Mouse (Mus musculus): ENCODE results near the gene Vars2. TPM values are rescaled to one million over a fixed set of nuclear protein-coding genes. Genes with fewer than 3 reads are reported as not detected.

Vars2 gene
- polyA plus RNA-seq, 1 experiment, result 13.7 TPM

GRCm38 (mm10) chr17:35653086-35653485 is 14.3 kb downstream of the Vars2 start:
- no peak overlapping the region for H3ac ChIP-seq (ENCODE audit: control insufficient read depth, insufficient read length)
- TF ChIP-seq REST (IDR thresholded peaks at IDR 0.05; ENCODE audit: insufficient read depth, insufficient read length), result no peak
- TF ChIP-seq SRF (IDR thresholded peaks at IDR 0.05; ENCODE audit: control insufficient read depth, insufficient read length, low read depth), result no peak
- no peak for TF ChIP-seq TCF3 (IDR thresholded peaks at IDR 0.05; ENCODE audit: insufficient read length, low read depth)
- TF ChIP-seq MAX (IDR thresholded peaks at IDR 0.05; ENCODE audit: low read depth), result no peak
- no peak for TF ChIP-seq POLR2AphosphoS2 (IDR thresholded peaks at IDR 0.05; ENCODE audit: insufficient read length, low read depth)
- no peak for TF ChIP-seq CEBPB (IDR thresholded peaks at IDR 0.05; ENCODE audit: insufficient read depth, poor library complexity, severe bottlenecking)
- no peak for TF ChIP-seq MYOD1 (IDR thresholded peaks at IDR 0.05; ENCODE audit: control insufficient read depth in 1 of 3, insufficient read length in 2 of 3, low read depth in 2 of 3)
- no peak for TF ChIP-seq USF1 (IDR thresholded peaks at IDR 0.05; ENCODE audit: low read depth)
- TF ChIP-seq E2F4 (IDR thresholded peaks at IDR 0.05; ENCODE audit: insufficient read depth), result no peak
- TF ChIP-seq MYOG (IDR thresholded peaks at IDR 0.05; ENCODE audit: control insufficient read depth in 1 of 3, insufficient read depth in 1 of 3, insufficient read length in 2 of 3, low read depth in 2 of 3), result no peak
- TF ChIP-seq TCF12 (IDR thresholded peaks at IDR 0.05; ENCODE audit: insufficient read depth, poor library complexity, severe bottlenecking), result no peak
- TF ChIP-seq POLR2A (IDR thresholded peaks at IDR 0.05; ENCODE audit: insufficient read length, low read depth), result no peak

GRCm38 (mm10) chr17:35649429-35649828 is 18.0 kb downstream of the Vars2 start:
- TF ChIP-seq MAX (IDR thresholded peaks at IDR 0.05; ENCODE audit: low read depth), result no peak
- TF ChIP-seq MYOG (IDR thresholded peaks at IDR 0.05; ENCODE audit: control insufficient read depth in 1 of 3, insufficient read depth in 1 of 3, insufficient read length in 2 of 3, low read depth in 2 of 3), result no peak
- no peak for TF ChIP-seq REST (IDR thresholded peaks at IDR 0.05; ENCODE audit: insufficient read depth, insufficient read length)
- TF ChIP-seq USF1 (IDR thresholded peaks at IDR 0.05; ENCODE audit: low read depth), result no peak
- TF ChIP-seq MYOD1 (IDR thresholded peaks at IDR 0.05; ENCODE audit: control insufficient read depth in 1 of 3, insufficient read length in 2 of 3, low read depth in 2 of 3), result no peak
- TF ChIP-seq CEBPB (IDR thresholded peaks at IDR 0.05; ENCODE audit: insufficient read depth, poor library complexity, severe bottlenecking), result no peak
- TF ChIP-seq TCF3 (IDR thresholded peaks at IDR 0.05; ENCODE audit: insufficient read length, low read depth), result no peak
- TF ChIP-seq E2F4 (IDR thresholded peaks at IDR 0.05; ENCODE audit: insufficient read depth), result no peak
- no peak for TF ChIP-seq TCF12 (IDR thresholded peaks at IDR 0.05; ENCODE audit: insufficient read depth, poor library complexity, severe bottlenecking)
- no peak for TF ChIP-seq SRF (IDR thresholded peaks at IDR 0.05; ENCODE audit: control insufficient read depth, insufficient read length, low read depth)
- TF ChIP-seq POLR2A (IDR thresholded peaks at IDR 0.05; ENCODE audit: insufficient read length, low read depth), result no peak
- no peak for TF ChIP-seq POLR2AphosphoS2 (IDR thresholded peaks at IDR 0.05; ENCODE audit: insufficient read length, low read depth)
- Histone ChIP-seq H3K4me2 (ENCODE audit: low read depth) (no peak overlapping the region), H3K79me2 (ENCODE audit: control insufficient read depth, insufficient read depth) (no peaks in the 10 kb centered on the region), H3K4me3 (no peak overlapping the region), H3K27me3 (ENCODE audit: control insufficient read depth, insufficient read depth, insufficient read length) (peaks cover 22% of the 10 kb centered on the region), H3K36me3 (ENCODE audit: control insufficient read depth, insufficient read depth) (no peaks in the 10 kb centered on the region), H3ac (ENCODE audit: control insufficient read depth, insufficient read length) (no peak overlapping the region)

More at GRCm38 (mm10) chr17:35653086-35653485, 14.3 kb downstream of the Vars2 start:
- no peaks in the 10 kb centered on the region for H3K36me3 ChIP-seq (ENCODE audit: control insufficient read depth, insufficient read depth)
- H3K4me3 ChIP-seq, result no peak overlapping the region
- no peaks in the 10 kb centered on the region for H3K79me2 ChIP-seq (ENCODE audit: control insufficient read depth, insufficient read depth)
- H3K27me3 ChIP-seq (ENCODE audit: control insufficient read depth, insufficient read depth, insufficient read length), result peaks cover 12% of the 10 kb centered on the region
- no peak overlapping the region for H3K4me2 ChIP-seq (ENCODE audit: low read depth)

- no peaks in the 10 kb centered on the region for H3K79me2 ChIP-seq (ENCODE audit: control insufficient read depth, insufficient read depth)
- H3K27me3 ChIP-seq (ENCODE audit: control insufficient read depth, insufficient read depth, insufficient read length), result peaks cover 24% of the 10 kb centered on the region
- no peak within 1 kb of the TSS for H3K4me2 ChIP-seq (ENCODE audit: low read depth)
- H3ac ChIP-seq (ENCODE audit: control insufficient read depth, insufficient read length), result no peak within 1 kb of the TSS
- no peak within 1 kb of the TSS for H3K4me3 ChIP-seq
- H3K36me3 ChIP-seq (ENCODE audit: control insufficient read depth, insufficient read depth), result no peaks in the 10 kb centered on the region
- no peak for TF ChIP-seq REST (IDR thresholded peaks at IDR 0.05; ENCODE audit: insufficient read depth, insufficient read length)
- no peak for TF ChIP-seq E2F4 (IDR thresholded peaks at IDR 0.05; ENCODE audit: insufficient read depth)
- no peak for TF ChIP-seq POLR2A (IDR thresholded peaks at IDR 0.05; ENCODE audit: insufficient read length, low read depth)
- TF ChIP-seq TCF3 (IDR thresholded peaks at IDR 0.05; ENCODE audit: insufficient read length, low read depth), result no peak
- TF ChIP-seq POLR2AphosphoS2 (IDR thresholded peaks at IDR 0.05; ENCODE audit: insufficient read length, low read depth), result no peak
- TF ChIP-seq USF1 (IDR thresholded peaks at IDR 0.05; ENCODE audit: low read depth), result no peak
- no peak for TF ChIP-seq MYOG (IDR thresholded peaks at IDR 0.05; ENCODE audit: control insufficient read depth in 1 of 3, insufficient read depth in 1 of 3, insufficient read length in 2 of 3, low read depth in 2 of 3)
- TF ChIP-seq TCF12 (IDR thresholded peaks at IDR 0.05; ENCODE audit: insufficient read depth, poor library complexity, severe bottlenecking), result no peak
- TF ChIP-seq MYOD1 (IDR thresholded peaks at IDR 0.05; ENCODE audit: control insufficient read depth in 1 of 3, insufficient read length in 2 of 3, low read depth in 2 of 3), result no peak
- no peak for TF ChIP-seq CEBPB (IDR thresholded peaks at IDR 0.05; ENCODE audit: insufficient read depth, poor library complexity, severe bottlenecking)
- TF ChIP-seq SRF (IDR thresholded peaks at IDR 0.05; ENCODE audit: control insufficient read depth, insufficient read length, low read depth), result no peak
- TF ChIP-seq MAX (IDR thresholded peaks at IDR 0.05; ENCODE audit: low read depth), result no peak
These were observed 23.7 kb downstream of the Vars2 start, which contains the start of gene Mucl3 for GRCm38 (mm10) chr17:35643609-35644236. TSS of gene Mucl3 (minus strand) at chr17:35643695.

GRCm38 (mm10) chr17:35639352-35639751 is 28.0 kb downstream of the Vars2 start:
- TF ChIP-seq TCF3 (IDR thresholded peaks at IDR 0.05; ENCODE audit: insufficient read length, low read depth) (no peak), TCF12 (IDR thresholded peaks at IDR 0.05; ENCODE audit: insufficient read depth, poor library complexity, severe bottlenecking) (no peak), SRF (IDR thresholded peaks at IDR 0.05; ENCODE audit: control insufficient read depth, insufficient read length, low read depth) (no peak), POLR2A (IDR thresholded peaks at IDR 0.05; ENCODE audit: insufficient read length, low read depth) (no peak), REST (IDR thresholded peaks at IDR 0.05; ENCODE audit: insufficient read depth, insufficient read length) (no peak), MAX (IDR thresholded peaks at IDR 0.05; ENCODE audit: low read depth) (no peak), POLR2AphosphoS2 (IDR thresholded peaks at IDR 0.05; ENCODE audit: insufficient read length, low read depth) (no peak), CEBPB (IDR thresholded peaks at IDR 0.05; ENCODE audit: insufficient read depth, poor library complexity, severe bottlenecking) (no peak), MYOG (IDR thresholded peaks at IDR 0.05; ENCODE audit: control insufficient read depth in 1 of 3, insufficient read depth in 1 of 3, insufficient read length in 2 of 3, low read depth in 2 of 3) (no peak), MYOD1 (IDR thresholded peaks at IDR 0.05; ENCODE audit: control insufficient read depth in 1 of 3, insufficient read length in 2 of 3, low read depth in 2 of 3) (no peak), E2F4 (IDR thresholded peaks at IDR 0.05; ENCODE audit: insufficient read depth) (no peak), USF1 (IDR thresholded peaks at IDR 0.05; ENCODE audit: low read depth) (no peak)
- H3K4me2 ChIP-seq (ENCODE audit: low read depth), result no peak overlapping the region
- no peak overlapping the region for H3K4me3 ChIP-seq
- H3K36me3 ChIP-seq (ENCODE audit: control insufficient read depth, insufficient read depth), result no peaks in the 10 kb centered on the region
- no peak overlapping the region for H3ac ChIP-seq (ENCODE audit: control insufficient read depth, insufficient read length)
- H3K79me2 ChIP-seq (ENCODE audit: control insufficient read depth, insufficient read depth), result no peaks in the 10 kb centered on the region
- H3K27me3 ChIP-seq (ENCODE audit: control insufficient read depth, insufficient read depth, insufficient read length), result peaks cover 15% of the 10 kb centered on the region
